Mouse (Mus musculus): Measurements from ENCODE around the gene Parg.
A peak's percentile ranks its signal among the peaks of the same experiment; 100 is the strongest.
"Not testable (repeated sequence)": the region's sequence is repeated elsewhere in the genome, so short reads cannot be mapped to it uniquely, and the experiment has no call there.

Parg gene

GRCm38 (mm10) chr14:32179393-32180195, 22.2 kb upstream of the Parg start:
- no peak for DNase-seq (ENCODE audit: low spot score)

- DNase-seq (ENCODE audit: low spot score), result no peak
These were observed 20.9 kb upstream of the Parg start for GRCm38 (mm10) chr14:32180861-32181260.

GRCm38 (mm10) chr14:32183846-32184245, 17.9 kb upstream of the Parg start:
- no peak for DNase-seq (ENCODE audit: low spot score)

- no peak for DNase-seq (ENCODE audit: low spot score)
These were observed 10.9 kb upstream of the Parg start for GRCm38 (mm10) chr14:32190627-32191391.

GRCm38 (mm10) chr14:32191926-32192325, 9.8 kb upstream of the Parg start:
- no peak for DNase-seq (ENCODE audit: low spot score)

GRCm38 (mm10) chr14:32192437-32192836, 9.3 kb upstream of the Parg start:
- peak; percentile 60 for DNase-seq (ENCODE audit: low spot score)

- DNase-seq (ENCODE audit: low spot score), result not testable (repeated sequence)
These were observed 8.2 kb upstream of the Parg start for GRCm38 (mm10) chr14:32193557-32193956.

GRCm38 (mm10) chr14:32201354-32201753, 395 bp upstream of the Parg start:
- no peak for DNase-seq (ENCODE audit: low spot score)

GRCm38 (mm10) chr14:32226601-32227000, 24.9 kb downstream of the Parg start:
- no peak for DNase-seq (ENCODE audit: low spot score)

- peak; percentile 62 for DNase-seq (ENCODE audit: low spot score)
These were observed 27.2 kb downstream of the Parg start for GRCm38 (mm10) chr14:32228996-32229395.

GRCm38 (mm10) chr14:32242401-32242800, 40.7 kb downstream of the Parg start:
- no peak for DNase-seq (ENCODE audit: low spot score)

- DNase-seq (ENCODE audit: low spot score), result no peak
These were observed 44.3 kb downstream of the Parg start for GRCm38 (mm10) chr14:32246019-32246418.

- DNase-seq (ENCODE audit: low spot score), result no peak
These were observed 47.9 kb downstream of the Parg start for GRCm38 (mm10) chr14:32249616-32250015.

- no peak for DNase-seq (ENCODE audit: low spot score)
These were observed 59.1 kb downstream of the Parg start for GRCm38 (mm10) chr14:32260830-32261229.

GRCm38 (mm10) chr14:32261741-32262140, 60.0 kb downstream of the Parg start:
- no peak for DNase-seq (ENCODE audit: low spot score)

- DNase-seq (ENCODE audit: low spot score), result no peak
These were observed 67.2 kb downstream of the Parg start for GRCm38 (mm10) chr14:32268999-32269398.

GRCm38 (mm10) chr14:32269589-32269988, 67.8 kb downstream of the Parg start:
- no peak for DNase-seq (ENCODE audit: low spot score)

GRCm38 (mm10) chr14:32301622-32302021, 99.9 kb downstream of the Parg start:
- DNase-seq (ENCODE audit: low spot score), result no peak

- no peak for DNase-seq (ENCODE audit: low spot score)
These were observed 100.7 kb downstream of the Parg start for GRCm38 (mm10) chr14:32302423-32302822.

- DNase-seq (ENCODE audit: low spot score), result no peak
These were observed 103.2 kb downstream of the Parg start for GRCm38 (mm10) chr14:32304921-32305320.

GRCm38 (mm10) chr14:32309876-32310275, 108.1 kb downstream of the Parg start:
- DNase-seq (ENCODE audit: low spot score), result peak; percentile 37

GRCm38 (mm10) chr14:32311381-32312035, 109.8 kb downstream of the Parg start:
- no peak for DNase-seq (ENCODE audit: low spot score)

- DNase-seq (ENCODE audit: low spot score), result no peak
These were observed 116.1 kb downstream of the Parg start for GRCm38 (mm10) chr14:32317822-32318221.

All from urinary bladder, postnatal 14 days (tissue).